22 mouse cellular contexts compared by ENCODE assay signal in the genomic region with DNA sequence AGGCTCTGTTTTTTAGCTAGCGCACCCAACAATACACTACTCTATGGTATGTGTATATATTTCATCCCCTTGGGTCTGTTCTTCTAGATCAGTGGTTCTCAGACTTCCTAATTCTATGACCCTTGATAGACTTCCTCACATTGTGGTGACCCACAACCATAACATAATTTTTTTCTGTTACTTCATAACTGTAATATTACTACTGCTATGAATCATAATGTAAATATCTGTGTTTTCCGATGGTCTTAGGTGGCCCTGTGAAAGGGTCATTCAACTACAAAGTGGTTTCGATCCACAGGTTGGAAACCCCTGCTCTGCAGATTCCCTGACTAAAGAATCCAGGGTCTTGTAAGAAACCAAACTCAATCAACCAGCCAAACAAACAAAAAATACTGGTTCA.
DNase-seq lines count a peak whose midpoint lies in the region; ATAC-seq and TF ChIP-seq lines count a peak whose summit lies in the region.
"Had no signal": no experiment of that assay in that cellular context is flagged by ENCODE, and none has a peak within 500 bp of the region (broad histone marks: within the 10 kb centered on the region; RNA-seq: fewer than 3 reads in every experiment).

No protein-coding gene starts in this region.

- H3K79me2 ChIP-seq in CH12.LX (replicated peaks; ENCODE audit: control insufficient read depth, extremely low read depth, insufficient read depth, poor library complexity, severe bottlenecking): no peaks in the 10 kb centered on the region

- no peak for DNase-seq in stomach, postnatal 0 days (ENCODE audit: low spot score)
- no peak for DNase-seq in CH12.LX (ENCODE audit: extremely low read depth)
- DNase-seq in midbrain, embryonic 11.5 days (ENCODE audit: low spot score, missing footprints): no peak
- no peak for DNase-seq in neural tube, embryonic 10.5 days (ENCODE audit: extremely low spot score, low spot score)
- DNase-seq in spleen, postnatal 10 days (ENCODE audit: low spot score in 2 of 2): no peak
- DNase-seq: adrenal gland, postnatal 10 days; adrenal gland, postnatal 25 days; cerebellum, adult 11 months; cerebellum, adult 18-20 months; cerebellum, adult 8-10 months; cerebellum, adult 9-11 months; embryo, embryonic 11 days had no signal

- no peak for ATAC-seq in stomach, embryonic 15.5 days (ENCODE audit: insufficient read depth, low FRiP score, low read depth)
- ATAC-seq in stomach, postnatal 0 days (ENCODE audit: low FRiP score, low TSS enrichment): no peak
- peak; percentile 46; the same call in 1 of the 2 replicates for ATAC-seq in granulocyte monocyte progenitor cell, adult 5-6 weeks (replicated peaks; ENCODE audit: poor library complexity, severe bottlenecking)
- ATAC-seq in stomach, embryonic 16.5 days (ENCODE audit: insufficient read depth, low FRiP score): no peak
- ATAC-seq in midbrain, embryonic 11.5 days (ENCODE audit: low FRiP score): no peak
- ATAC-seq: forebrain, embryonic 14.5 days; forebrain, embryonic 16.5 days had no signal

- no peak for TF ChIP-seq POLR2A in CH12.LX (IDR thresholded peaks at IDR 0.05; ENCODE audit: low read depth, low read length)

- TF ChIP-seq RAD21 in CH12.LX (IDR thresholded peaks at IDR 0.05; ENCODE audit: low read depth, low read length): no peak

- dilution Hi-C loops in CH12.LX (cut with MboI; ENCODE audit: extremely low pct_ligation_motif_present, extremely low pct_unique_long_range_greater_than_20kb, low sequenced_read_pairs): no loop called here

- no peak for TF ChIP-seq EP300 in stomach, postnatal 0 days (optimal IDR thresholded peaks at IDR 0.05)
- TF ChIP-seq EP300 in CH12.LX (IDR thresholded peaks at IDR 0.05; ENCODE audit: low read length): peak; percentile 52; the same call in 1 of the 2 replicates

- H3K4me1 ChIP-seq in stomach, embryonic 15.5 days: peaks cover 6% of the 10 kb centered on the region
- 0 out of 2 replicates have a peak, but pooled peaks cover 4% of the 10 kb centered on the region for H3K4me1 ChIP-seq in stomach, postnatal 0 days (replicated peaks; ENCODE audit: control insufficient read depth, insufficient read depth)
- H3K4me1 ChIP-seq in CH12.LX (ENCODE audit: control insufficient read depth in 1 of 2, insufficient read depth in 2 of 2): peaks cover 9 to 18% of the 10 kb centered on the region in 2 experiments
- H3K4me1 ChIP-seq in stomach, embryonic 16.5 days (ENCODE audit: control insufficient read depth, insufficient read depth, low read length): peaks cover 14% of the 10 kb centered on the region
- peaks cover 9% of the 10 kb centered on the region for H3K4me1 ChIP-seq in midbrain, embryonic 11.5 days (ENCODE audit: control insufficient read depth, insufficient read depth, low read length)

- in situ Hi-C loops in CH12.LX (cut with MboI; ENCODE audit: low pct_ligation_motif_present, low pct_unique_long_range_greater_than_20kb, low sequenced_read_pairs): no loop called here

- no peak overlapping the region for H3K4me2 ChIP-seq in stomach, embryonic 15.5 days
- H3K4me2 ChIP-seq in stomach, postnatal 0 days (replicated peaks; ENCODE audit: low read depth): no peak overlapping the region
- H3K4me2 ChIP-seq in CH12.LX (ENCODE audit: insufficient read depth, low read depth, poor library complexity, severe bottlenecking): 0 out of 2 replicates have a peak overlapping the region, but pooled peaks have one; percentile 58
- H3K4me2 ChIP-seq in stomach, embryonic 16.5 days (ENCODE audit: low read depth, low read length): no peak overlapping the region
- no peak overlapping the region for H3K4me2 ChIP-seq in midbrain, embryonic 11.5 days
- H3K4me2 ChIP-seq: embryonic facial prominence, embryonic 13.5 days; embryonic facial prominence, embryonic 15.5 days; forebrain, embryonic 12.5 days had no signal

- WGBS in stomach, embryonic 15.5 days: 65% methylated on average over 3 of the region's 3 CpGs
- 60% methylated on average over 3 of the region's 3 CpGs for WGBS in stomach, postnatal 0 days
- WGBS in stomach, embryonic 16.5 days: 68% methylated on average over 3 of the region's 3 CpGs
- 70% methylated on average over 3 of the region's 3 CpGs for WGBS in midbrain, embryonic 11.5 days

- no peaks in the 10 kb centered on the region for H3K27me3 ChIP-seq in stomach, embryonic 15.5 days (replicated peaks)
- H3K27me3 ChIP-seq in stomach, postnatal 0 days (ENCODE audit: control insufficient read depth, insufficient read depth, low read length): no peaks in the 10 kb centered on the region
- H3K27me3 ChIP-seq in CH12.LX (replicated peaks): peaks cover 2% of the 10 kb centered on the region
- H3K27me3 ChIP-seq in stomach, embryonic 16.5 days (ENCODE audit: control insufficient read depth, insufficient read depth, low read length): no peaks in the 10 kb centered on the region
- H3K27me3 ChIP-seq in midbrain, embryonic 11.5 days (ENCODE audit: control insufficient read depth, insufficient read depth, low read length): peaks cover 8% of the 10 kb centered on the region

- H3K27ac ChIP-seq in stomach, embryonic 15.5 days: peak overlapping the region; percentile 79; the same call in 1 of the 2 replicates
- H3K27ac ChIP-seq in stomach, postnatal 0 days (replicated peaks): no peak overlapping the region
- H3K27ac ChIP-seq in CH12.LX (ENCODE audit: insufficient read depth, low read depth): no peak overlapping the region
- H3K27ac ChIP-seq in stomach, embryonic 16.5 days (ENCODE audit: low read length): peak overlapping the region; percentile 31
- H3K27ac ChIP-seq in midbrain, embryonic 11.5 days (ENCODE audit: low read depth, low read length): no peak overlapping the region
- H3K27ac ChIP-seq: embryonic facial prominence, embryonic 13.5 days; embryonic facial prominence, embryonic 15.5 days; forebrain, embryonic 10.5 days; forebrain, embryonic 12.5 days had no signal

- no peak overlapping the region for H3K4me3 ChIP-seq in stomach, embryonic 15.5 days (replicated peaks)
- no peak overlapping the region for H3K4me3 ChIP-seq in stomach, postnatal 0 days (ENCODE audit: low read depth, low read length)
- no peak overlapping the region for H3K4me3 ChIP-seq in CH12.LX (replicated peaks in 1 of 3; ENCODE audit: low read depth in 2 of 3, low read length in 2 of 3, poor library complexity in 1 of 3)
- H3K4me3 ChIP-seq in stomach, embryonic 16.5 days (replicated peaks; ENCODE audit: low read length): no peak overlapping the region
- no peak overlapping the region for H3K4me3 ChIP-seq in midbrain, embryonic 11.5 days (ENCODE audit: low read depth, low read length)
- H3K4me3 ChIP-seq: embryonic facial prominence, embryonic 13.5 days; embryonic facial prominence, embryonic 15.5 days; erythroblast, embryonic 14.5 days; forebrain, embryonic 10.5 days; forebrain, embryonic 12.5 days had no signal

- H3K9me3 ChIP-seq in stomach, embryonic 15.5 days: no peaks in the 10 kb centered on the region
- no peaks in the 10 kb centered on the region for H3K9me3 ChIP-seq in stomach, postnatal 0 days (ENCODE audit: control insufficient read depth, low read length)
- no peaks in the 10 kb centered on the region for H3K9me3 ChIP-seq in CH12.LX (replicated peaks; ENCODE audit: low read length)
- no peaks in the 10 kb centered on the region for H3K9me3 ChIP-seq in stomach, embryonic 16.5 days (replicated peaks; ENCODE audit: control insufficient read depth, low read length)
- H3K9me3 ChIP-seq in midbrain, embryonic 11.5 days (ENCODE audit: control insufficient read depth, low read length): no peaks in the 10 kb centered on the region
- H3K9me3 ChIP-seq: embryonic facial prominence, embryonic 13.5 days; embryonic facial prominence, embryonic 15.5 days; forebrain, embryonic 10.5 days; forebrain, embryonic 12.5 days had no signal

- no peaks in the 10 kb centered on the region for H3K36me3 ChIP-seq in stomach, embryonic 15.5 days
- no peaks in the 10 kb centered on the region for H3K36me3 ChIP-seq in stomach, postnatal 0 days (ENCODE audit: control insufficient read depth, insufficient read depth, low read length)
- no peaks in the 10 kb centered on the region for H3K36me3 ChIP-seq in CH12.LX (replicated peaks in 1 of 2; ENCODE audit: control insufficient read depth in 1 of 2, insufficient read depth in 1 of 2, low read length in 1 of 2)
- no peaks in the 10 kb centered on the region for H3K36me3 ChIP-seq in stomach, embryonic 16.5 days (ENCODE audit: control insufficient read depth, insufficient read depth, low read length)
- H3K36me3 ChIP-seq in midbrain, embryonic 11.5 days (ENCODE audit: control insufficient read depth, insufficient read depth, low read length): no peaks in the 10 kb centered on the region
- H3K36me3 ChIP-seq: embryonic facial prominence, embryonic 13.5 days; embryonic facial prominence, embryonic 15.5 days; forebrain, embryonic 10.5 days; forebrain, embryonic 12.5 days had no signal

- H3K9ac ChIP-seq in stomach, embryonic 15.5 days: no peak overlapping the region
- H3K9ac ChIP-seq in stomach, postnatal 0 days (ENCODE audit: low read length): no peak overlapping the region
- no peak overlapping the region for H3K9ac ChIP-seq in CH12.LX (ENCODE audit: insufficient read depth, low read depth)
- H3K9ac ChIP-seq in stomach, embryonic 16.5 days (ENCODE audit: low read length): no peak overlapping the region
- no peak overlapping the region for H3K9ac ChIP-seq in midbrain, embryonic 11.5 days (ENCODE audit: low read length)
- H3K9ac ChIP-seq: embryonic facial prominence, embryonic 13.5 days; embryonic facial prominence, embryonic 15.5 days; forebrain, embryonic 12.5 days had no signal

- no peak for TF ChIP-seq CTCF in stomach, postnatal 0 days (IDR thresholded peaks at IDR 0.05; ENCODE audit: low read depth)
- no peak for TF ChIP-seq CTCF in CH12.LX (conservative IDR thresholded peaks at IDR 0.05 in 1 of 2, IDR thresholded peaks at IDR 0.05 in 1 of 2; ENCODE audit: low read depth in 2 of 2, low read length in 2 of 2)

TF ChIP-seq in CH12.LX, 34 proteins besides CTCF, POLR2A, EP300 and RAD21 (continues in another document):
- no peak for TF ChIP-seq USF1 (IDR thresholded peaks at IDR 0.05; ENCODE audit: low read depth, low read length)
- TF ChIP-seq MXI1 (IDR thresholded peaks at IDR 0.05; ENCODE audit: low read depth, low read length): no peak
- TF ChIP-seq ZMIZ1 (IDR thresholded peaks at IDR 0.05; ENCODE audit: low read depth, low read length): no peak
- TF ChIP-seq RCOR1 (conservative IDR thresholded peaks at IDR 0.05; ENCODE audit: low read depth, low read length): 0 out of 2 replicates have a peak, but pooled peaks have one; percentile 51
- peak; percentile 55 for TF ChIP-seq BHLHE40 (IDR thresholded peaks at IDR 0.05; ENCODE audit: low read depth, low read length)
- TF ChIP-seq JUN (IDR thresholded peaks at IDR 0.05; ENCODE audit: insufficient read depth, low read depth, low read length): peak; percentile 56
- TF ChIP-seq MAZ (IDR thresholded peaks at IDR 0.05; ENCODE audit: low read depth, low read length): no peak
- no peak; the same call in 1 of the 2 replicates for TF ChIP-seq MEF2A (IDR thresholded peaks at IDR 0.05; ENCODE audit: borderline replicate concordance, low read depth, low read length)
- no peak for TF ChIP-seq GABPA (IDR thresholded peaks at IDR 0.05; ENCODE audit: insufficient replicate concordance, low read depth, low read length)
- 0 out of 2 replicates have a peak, but pooled peaks have one; percentile 18 for TF ChIP-seq KAT2A (IDR thresholded peaks at IDR 0.05; ENCODE audit: insufficient replicate concordance, low read length)
- TF ChIP-seq NRF1 (IDR thresholded peaks at IDR 0.05; ENCODE audit: low read depth, low read length): no peak

Comparison
In these comparisons a context has a peak if more than half of its experiments do, and no peak if none do; other contexts are left out.
1. H3K27ac ChIP-seq: peak in stomach, embryonic 15.5 days (single experiment) and stomach, embryonic 16.5 days (single experiment); none in stomach, postnatal 0 days (single experiment), CH12.LX (single experiment) and midbrain, embryonic 11.5 days (single experiment).